Mouse (Mus musculus) intestine, embryonic 14.5 days (tissue): ENCODE measurements around the gene Fam71e1. TPM values are rescaled to one million over a fixed set of nuclear protein-coding genes. Genes with fewer than 3 reads are reported as not detected.

Source experiments
- microRNA-seq: library from miRNA; unstranded; fragments of <30 nt; microRNA quantifications from one replicate; pipeline ENCODE4, GENCODE M21; 2016
- polyA plus RNA-seq: library from polyadenylated mRNA; unstranded; fragments of >200 nt; fragmentation: Nextera tagmentation; extraction: Ambion mirVana; gene quantifications from 2 replicates; pipeline ENCODE4 v1.2.1, GENCODE M21; 2014

The Fam71e1 gene
- polyA plus RNA-seq, 1 experiment from 2014 or later: 11.5 TPM

Small RNA genes within 50 kb of the gene (microRNA-seq; reads per million reads assigned to microRNA genes)
- gene Mir7052 (0.76 reads per million), gene Mir7053 (0.25 reads per million)

Other genes starting within 250 kb of the Fam71e1 start
- 1.1 and 1.6 TPM in 2 replicates for gene 1700028J19Rik, start 249.9 kb upstream of the Fam71e1 start, polyA plus RNA-seq
- 124 and 129 TPM in 2 replicates for gene 2410002F23Rik, start 249.9 kb upstream of the Fam71e1 start, polyA plus RNA-seq
- not detected in 2 replicates for gene Acp4, start 239.2 kb upstream of the Fam71e1 start, polyA plus RNA-seq
- gene Gm15517, start 235.1 kb upstream of the Fam71e1 start, polyA plus RNA-seq: not detected in 2 replicates
- 5.4 and 6.3 TPM in 2 replicates for gene Clec11a, start 189.7 kb upstream of the Fam71e1 start, polyA plus RNA-seq
- 3.0 and 3.3 TPM in 2 replicates for gene Shank1, start 186.3 kb upstream of the Fam71e1 start, polyA plus RNA-seq
- gene Syt3, start 112.5 kb upstream of the Fam71e1 start, polyA plus RNA-seq: 1.6 and 1.7 TPM in 2 replicates
- gene 1700008O03Rik, start 110.8 kb upstream of the Fam71e1 start, polyA plus RNA-seq: 1.5 and 1.6 TPM in 2 replicates
- gene Lrrc4b, start 67.6 kb upstream of the Fam71e1 start, polyA plus RNA-seq: 1.3 TPM in 2 replicates
- gene Aspdh, start 31.2 kb upstream of the Fam71e1 start, polyA plus RNA-seq: 0.65 TPM in 1 of 2 replicates, not detected in the other
- gene Josd2, start 28.6 kb upstream of the Fam71e1 start, polyA plus RNA-seq: 72.1 and 77.0 TPM in 2 replicates
- 107 and 116 TPM in 2 replicates for gene Emc10, start 52 bp upstream of the Fam71e1 start, polyA plus RNA-seq
- 0.28 and 0.32 TPM in 2 replicates for gene Mybpc2, start 28.1 kb downstream of the Fam71e1 start, polyA plus RNA-seq
- 0.12 and 0.20 TPM in 2 replicates for gene Spib, start 35.5 kb downstream of the Fam71e1 start, polyA plus RNA-seq
- 74.7 and 75.2 TPM in 2 replicates for gene Pold1, start 52.3 kb downstream of the Fam71e1 start, polyA plus RNA-seq
- 69.4 and 70.6 TPM in 2 replicates for gene Nr1h2, start 57.4 kb downstream of the Fam71e1 start, polyA plus RNA-seq
- 1.6 and 1.7 TPM in 2 replicates for gene Napsa, start 75.8 kb downstream of the Fam71e1 start, polyA plus RNA-seq
- gene Kcnc3, start 94.1 kb downstream of the Fam71e1 start, polyA plus RNA-seq: 0.19 and 0.26 TPM in 2 replicates
- 26.7 and 33.4 TPM in 2 replicates for gene Myh14, start 174.3 kb downstream of the Fam71e1 start, polyA plus RNA-seq
- gene Izumo2, start 212.2 kb downstream of the Fam71e1 start, polyA plus RNA-seq: not detected in 2 replicates